Mouse (Mus musculus): ENCODE data around the gene Lgr6.

- no peak for TF ChIP-seq CTCF (IDR thresholded peaks at IDR 0.05; ENCODE audit: borderline replicate concordance, extremely low read depth, insufficient read depth, insufficient read length)
- TF ChIP-seq POLR2A (IDR thresholded peaks at IDR 0.05; ENCODE audit: borderline replicate concordance, extremely low read depth, insufficient read depth, insufficient read length, poor library complexity, severe bottlenecking): no peak
These were observed 43.8 kb downstream of the Lgr6 start for GRCm38 (mm10) chr1:135061300-135061699.

Measured in brain, embryonic 14.5 days (tissue).